Mouse (Mus musculus) cerebellum, postnatal 10 days (tissue): ENCODE measurements around the gene Flt3.

Experiments
- DNase-seq, 2 experiments: peaks; one replicate each; pipeline ENCODE4 v3.0.0; 2021; ENCODE audit warnings: mixed read lengths in 2 of 2

The Flt3 gene

DNA sequence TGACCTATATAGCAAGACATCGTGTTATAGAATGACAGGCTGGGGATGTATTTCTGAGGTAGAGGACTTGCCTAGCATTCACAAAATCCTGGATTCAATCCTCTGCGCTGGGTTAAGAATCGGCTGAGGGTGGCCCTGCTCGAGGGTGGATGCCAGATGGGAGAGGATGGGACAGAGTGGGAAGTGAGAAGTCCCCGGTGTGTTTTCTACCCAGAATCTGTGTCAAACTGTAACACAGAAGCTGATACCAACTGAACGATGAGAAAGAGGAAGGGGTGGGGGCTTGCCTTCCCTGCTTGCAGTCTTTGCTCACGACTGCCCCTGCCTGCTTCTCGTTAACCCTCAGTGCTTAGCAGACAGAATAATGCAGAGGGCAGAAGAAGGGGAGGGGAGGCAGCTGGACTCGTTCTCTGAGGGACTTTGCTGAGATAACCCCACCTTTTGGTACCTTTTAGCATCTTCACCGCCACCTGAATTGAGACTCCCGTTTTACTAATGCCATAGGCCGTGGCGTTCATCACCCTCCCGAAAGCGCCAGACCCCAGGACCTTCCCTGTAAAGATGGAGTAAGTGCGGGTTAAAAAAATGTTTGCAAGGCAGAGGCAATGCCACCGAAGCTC is 46.0 kb downstream of the Flt3 start:
- DNase-seq = no peak

DNA sequence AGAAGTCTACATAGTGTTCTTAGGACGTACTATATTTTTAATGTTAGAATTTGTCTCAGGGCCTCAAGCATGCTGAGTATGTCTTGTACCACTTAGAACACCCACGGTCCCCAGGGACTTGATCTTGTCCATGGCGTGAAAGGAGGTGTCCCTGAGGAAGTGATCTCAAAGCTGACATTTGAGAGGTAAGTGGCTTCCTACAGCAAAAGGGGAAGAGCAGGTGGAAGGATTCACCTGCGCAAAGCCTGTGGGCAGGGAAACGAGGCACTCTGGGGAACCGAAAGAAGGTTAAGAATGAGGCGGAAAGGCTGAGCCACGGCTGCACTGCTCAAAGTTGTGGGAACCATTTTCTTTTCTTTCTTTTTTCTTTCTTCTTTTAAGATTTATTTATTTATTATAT is 48.4 kb downstream of the Flt3 start:
- DNase-seq = no peak

GRCm38 (mm10) chr5:147345981-147346380 is 54.3 kb downstream of the Flt3 start:
- DNase-seq = no peak

DNA sequence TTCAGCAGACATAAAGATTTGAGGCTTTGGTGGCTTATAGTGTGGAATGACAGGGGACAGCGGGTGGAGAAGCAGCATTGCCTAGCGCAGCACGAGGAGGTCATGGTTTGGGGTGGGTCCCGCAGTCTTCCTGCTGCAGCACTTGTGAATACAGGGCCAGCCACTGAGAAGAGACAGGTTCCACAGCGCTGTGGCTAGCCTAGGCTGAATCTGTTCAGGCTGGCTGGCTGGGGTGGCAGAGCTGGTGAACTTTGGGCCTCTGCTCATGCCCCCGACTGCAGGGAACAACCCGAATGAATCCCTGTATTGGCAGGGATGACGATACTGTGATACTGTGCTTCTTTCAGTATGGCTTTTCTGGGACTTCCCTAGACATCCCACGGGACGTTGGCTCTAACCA is 56.4 kb downstream of the Flt3 start:
- DNase-seq = no peak

DNA sequence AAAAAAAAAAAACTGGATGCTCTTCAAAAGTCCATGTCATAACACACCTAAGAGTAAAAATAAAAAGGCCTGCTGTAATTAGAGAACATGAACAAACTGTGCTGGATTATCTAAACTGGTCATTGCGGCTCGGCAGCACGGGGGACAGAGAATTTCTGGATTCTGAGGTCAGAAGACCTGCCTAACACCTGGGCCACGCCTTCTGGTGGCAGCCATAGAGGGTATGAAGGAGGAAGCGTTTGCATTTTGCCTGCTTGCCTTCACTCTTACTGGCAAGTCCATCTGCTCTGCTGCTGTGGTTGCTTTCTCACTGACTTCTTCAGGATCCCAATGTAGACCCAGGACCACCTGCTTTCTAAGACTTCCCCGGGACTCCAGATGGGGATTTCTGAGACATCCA is 57.4 kb downstream of the Flt3 start:
- DNase-seq = no peak

DNA sequence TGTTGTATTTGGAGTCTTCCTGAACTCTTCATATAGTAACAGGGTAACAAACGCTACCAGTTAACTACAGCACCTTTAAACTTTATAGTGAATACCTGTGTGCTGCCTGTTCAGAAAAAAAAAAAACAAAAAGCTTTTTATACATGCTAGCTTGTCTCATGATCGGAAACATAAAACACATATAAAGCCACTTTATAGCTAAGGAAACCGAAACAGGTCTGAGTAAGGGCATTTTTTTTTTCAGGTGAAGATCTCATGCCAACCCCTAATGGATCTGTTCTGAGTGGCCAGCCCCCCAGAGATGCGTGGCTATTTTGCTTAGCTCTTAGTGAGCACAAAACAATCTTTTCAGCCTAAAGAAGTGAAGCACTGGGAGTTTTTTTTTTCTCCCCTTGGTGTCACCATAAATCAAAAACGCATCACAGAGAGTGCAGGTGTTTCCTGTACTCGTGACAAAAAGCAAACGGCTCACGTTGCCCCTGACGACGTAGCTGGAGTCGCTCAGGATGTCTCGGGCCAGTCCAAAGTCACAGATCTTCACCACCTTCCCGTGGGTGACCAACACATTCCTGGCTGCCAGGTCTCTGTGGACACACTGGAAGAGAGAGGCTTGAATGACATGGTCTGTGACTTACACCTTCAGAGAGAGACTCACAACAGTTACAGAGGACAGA is 59.4 kb downstream of the Flt3 start:
- no peak for DNase-seq

GRCm38 (mm10) chr5:147339560-147339959 is 60.7 kb downstream of the Flt3 start:
- no peak for DNase-seq

DNA sequence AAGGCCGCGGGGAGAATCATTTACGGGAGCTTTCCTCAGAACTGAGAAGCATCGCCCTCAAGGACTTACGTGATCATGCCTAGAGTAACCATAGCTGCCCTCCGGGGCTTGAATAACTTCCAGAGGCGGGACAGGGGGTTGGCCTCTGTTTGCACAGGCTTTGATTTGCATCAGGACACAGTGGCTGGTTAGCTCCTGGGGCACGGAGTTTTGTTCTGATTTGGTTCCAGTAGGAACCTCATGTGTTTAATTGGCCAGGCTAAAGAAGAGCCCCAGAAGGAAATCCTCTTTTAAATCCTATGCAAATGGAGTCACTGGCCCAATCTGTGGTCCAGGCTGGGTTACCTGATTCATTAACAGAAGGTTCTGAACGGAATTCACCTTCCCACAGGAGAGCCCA is 61.3 kb downstream of the Flt3 start:
- no peak for DNase-seq

DNA sequence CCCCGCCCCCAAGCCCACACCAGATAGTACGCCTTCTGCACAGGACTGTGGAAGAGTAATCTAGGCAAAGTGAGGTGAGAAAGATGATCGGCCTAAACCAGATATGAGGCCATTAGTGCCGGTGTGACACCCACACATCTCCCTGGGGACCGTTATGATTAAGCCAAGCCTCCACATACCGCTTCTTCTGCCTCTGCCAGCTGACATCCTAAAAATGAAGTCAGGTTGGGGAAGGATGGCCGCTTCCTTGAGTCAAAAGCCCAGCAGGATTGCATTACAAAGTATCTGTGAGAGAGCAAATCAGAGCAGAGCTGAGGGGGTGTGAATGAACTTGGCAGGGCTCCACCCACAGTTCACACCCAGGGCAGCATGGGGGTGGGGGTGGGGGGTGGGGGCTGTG is 67.6 kb downstream of the Flt3 start:
- no peak for DNase-seq

GRCm38 (mm10) chr5:147331547-147331946 is 68.7 kb downstream of the Flt3 start:
- DNase-seq = peak; percentile 77 to 81

GRCm38 (mm10) chr5:147329946-147330345 is 70.3 kb downstream of the Flt3 start:
- no peak for DNase-seq

- no peak for DNase-seq
Observed at GRCm38 (mm10) chr5:147327636-147328035, 72.7 kb downstream of the Flt3 start.

DNA sequence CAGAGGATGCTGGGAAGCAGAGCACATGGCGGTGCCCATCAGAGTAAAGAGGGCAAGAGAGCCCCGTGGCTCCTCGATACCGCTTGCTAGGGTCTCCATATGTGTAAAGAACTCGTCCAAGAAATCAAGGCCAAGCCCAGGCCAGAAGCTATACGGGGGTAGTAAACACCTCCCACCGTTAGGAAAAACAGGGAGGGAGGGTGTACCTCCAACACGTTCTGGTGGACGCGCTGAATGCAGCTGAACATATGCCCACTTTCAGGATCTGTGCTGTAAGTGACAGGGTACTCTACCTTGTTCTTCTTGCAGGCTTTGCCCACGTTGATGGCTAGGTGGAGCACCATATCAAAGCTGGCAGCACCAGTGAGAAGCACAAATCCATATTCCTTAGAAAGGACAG is 74.4 kb downstream of the Flt3 start:
- no peak for DNase-seq

- DNase-seq = peak; percentile 84 to 89
Observed at GRCm38 (mm10) chr5:147323237-147323917, 76.9 kb downstream of the Flt3 start.

DNA sequence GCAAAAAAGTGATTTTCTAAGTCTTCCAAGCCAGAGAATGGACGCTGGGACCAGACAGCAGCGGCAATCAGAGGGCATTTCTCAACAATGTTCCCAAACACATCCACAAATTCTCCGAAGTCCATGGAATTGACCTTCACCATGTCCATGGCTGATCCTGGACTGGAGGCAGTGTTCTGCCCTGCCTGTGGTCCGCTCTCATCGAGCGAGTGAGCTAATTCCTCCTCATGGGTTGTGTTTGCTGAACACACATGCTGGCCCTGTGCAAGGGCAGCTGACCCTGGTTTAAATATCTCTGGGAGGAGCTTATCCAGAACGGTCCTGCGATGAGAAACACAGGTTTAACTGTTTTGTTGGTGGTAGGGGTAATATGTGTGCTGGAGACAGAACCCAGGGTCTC is 78.1 kb downstream of the Flt3 start, which contains the start of gene Urad:
Gene Urad, minus strand, starts transcription at position 258 of the 400 bp plus-strand sequence.
- no peak for DNase-seq

GRCm38 (mm10) chr5:147319653-147320052 is 80.6 kb downstream of the Flt3 start:
- DNase-seq = peak in 1 of 2 experiments; percentile 72

DNA sequence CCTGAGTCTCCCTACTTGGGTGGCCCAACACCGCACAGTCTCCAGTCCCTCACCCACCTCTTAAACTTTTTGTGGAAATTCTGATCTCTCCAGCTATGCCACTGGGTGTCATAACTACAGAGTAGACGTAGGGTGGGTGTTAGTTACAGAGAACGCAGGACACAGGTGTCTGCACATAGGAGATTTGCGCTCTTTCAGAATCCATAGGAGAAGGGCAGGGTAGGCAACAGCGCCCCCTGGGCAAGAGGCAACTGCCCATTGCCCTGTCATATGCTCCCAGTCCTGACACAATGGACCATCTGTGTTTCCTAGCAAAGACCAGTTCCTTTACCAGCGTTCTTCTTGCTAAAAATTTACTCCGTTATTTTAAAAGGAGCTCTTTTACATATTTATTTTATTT is 82.3 kb downstream of the Flt3 start:
- no peak for DNase-seq

- DNase-seq = no peak
Observed at GRCm38 (mm10) chr5:147317321-147317720, 83.0 kb downstream of the Flt3 start.

GRCm38 (mm10) chr5:147315432-147316075 is 84.7 kb downstream of the Flt3 start:
- DNase-seq = no peak

- peak; percentile 64 to 67 for DNase-seq
Observed at GRCm38 (mm10) chr5:147314646-147315431, 85.5 kb downstream of the Flt3 start.

DNA sequence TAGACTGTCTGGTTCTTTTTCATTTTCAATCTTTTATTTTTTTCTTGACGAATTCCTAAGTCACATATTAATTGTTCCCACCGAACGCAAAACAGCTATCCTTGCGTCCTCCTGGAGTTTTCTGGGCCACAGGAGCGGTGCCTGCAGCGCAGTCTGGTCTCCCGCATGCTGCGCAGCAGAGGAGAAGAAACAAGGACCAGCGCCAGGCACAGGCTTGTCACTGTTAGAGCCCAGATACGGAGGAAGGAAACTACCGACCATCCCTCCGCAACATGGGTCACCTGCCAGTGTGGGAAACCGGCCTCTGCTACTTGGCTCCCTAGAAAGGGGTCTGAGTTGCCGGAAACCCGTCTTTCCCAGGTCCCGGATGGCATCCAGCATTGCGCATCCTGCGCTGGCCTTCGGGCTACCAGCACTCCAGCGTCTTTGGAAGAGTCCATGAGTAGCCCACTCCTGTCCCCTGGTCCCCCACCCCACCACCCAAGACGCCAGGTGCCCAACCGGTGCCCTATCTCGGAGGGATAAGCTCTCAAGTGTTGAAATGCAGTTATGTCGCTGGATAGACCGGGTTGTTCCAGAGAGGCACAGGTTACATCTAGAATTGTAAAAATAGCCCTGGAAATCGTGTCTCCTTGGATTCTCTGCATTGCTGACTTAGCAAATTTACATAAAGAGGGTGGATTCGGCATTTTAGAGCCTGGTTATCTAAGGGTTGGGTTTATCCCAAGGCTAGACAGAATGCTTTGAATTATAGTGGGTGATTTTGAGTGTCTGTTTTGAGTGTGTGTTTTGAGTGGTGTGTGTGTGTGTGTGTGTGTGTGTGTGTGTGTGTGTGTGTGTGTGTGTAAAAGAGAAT is 87.2 kb downstream of the Flt3 start:
- DNase-seq = no peak

GRCm38 (mm10) chr5:147309786-147310185 is 90.5 kb downstream of the Flt3 start:
- no peak for DNase-seq
